Mouse (Mus musculus) ES-E14 (cell line): ENCODE results near the gene Pld4. TPM values are rescaled to one million over a fixed set of nuclear protein-coding genes. Genes with fewer than 3 reads are reported as not detected.
A peak's percentile ranks its signal among the peaks of the same experiment; 100 is the strongest.

Experiments
- DNase-seq: peaks from one replicate; pipeline ENCODE4 v3.0.0-alpha.2; 2013; ENCODE audit warnings: low read depth, low spot score
- H3K27ac ChIP-seq: 2 replicates; pipeline ENCODE4 v1.5.1; 2012; ENCODE audit warnings: low read depth, mild to moderate bottlenecking, low read length, moderate library complexity, mixed read lengths; ENCODE audit not compliant: poor library complexity, insufficient read depth, severe bottlenecking
- H3K36me3 ChIP-seq: 2 replicates; pipeline ENCODE4 v1.6.1; 2012; ENCODE audit warnings: mild to moderate bottlenecking, low read length, moderate library complexity, mixed read lengths; ENCODE audit not compliant: control insufficient read depth, poor library complexity, insufficient read depth, severe bottlenecking
- H3K4me1 ChIP-seq, 2 experiments: fragments of 150-350 bp in 1 of 2; sonication (generic) in 1 of 2; 2 replicates each; pipeline ENCODE4 v1.6.1; 2012; ENCODE audit warnings: low read length in 2 of 2, mild to moderate bottlenecking in 1 of 2, mixed read lengths in 1 of 2; ENCODE audit not compliant: control insufficient read depth in 2 of 2, insufficient read depth in 2 of 2, poor library complexity in 1 of 2
- H3K4me3 ChIP-seq, 2 experiments: fragments of 150-350 bp in 1 of 2; sonication (generic) in 1 of 2; 2 replicates each; pipeline ENCODE4 v1.5.1; 2012; ENCODE audit warnings: low read length in 2 of 2, low read depth in 1 of 2, mild to moderate bottlenecking in 1 of 2, mixed read lengths in 1 of 2; ENCODE audit not compliant: insufficient read depth in 1 of 2, poor library complexity in 1 of 2, severe bottlenecking in 1 of 2
- H3K9ac ChIP-seq: 2 replicates; pipeline ENCODE4 v1.6.1; 2012; ENCODE audit warnings: low read depth, mild to moderate bottlenecking, low read length, mixed read lengths; ENCODE audit not compliant: poor library complexity, insufficient read depth, severe bottlenecking
- H3K9me3 ChIP-seq: fragments of 150-350 bp; sonication (generic); 2 replicates; pipeline ENCODE4 v1.6.1; 2012; ENCODE audit warnings: low read depth, mild to moderate bottlenecking, low read length; ENCODE audit not compliant: control insufficient read depth, insufficient read depth
- CHD2 ChIP-seq: IDR thresholded peaks from 2 replicates; pipeline ENCODE4 v1.6.1; 2014; ENCODE audit warnings: mild to moderate bottlenecking, low read depth, low read length, inconsistent platforms
- HCFC1 ChIP-seq: IDR thresholded peaks from 2 replicates; pipeline ENCODE4 v1.6.1; 2012; ENCODE audit warnings: low read length, inconsistent platforms, borderline replicate concordance; ENCODE audit not compliant: insufficient read depth
- MAFK ChIP-seq: IDR thresholded peaks from 2 replicates; pipeline ENCODE4 v1.6.1; 2014; ENCODE audit warnings: mild to moderate bottlenecking, low read depth, low read length, inconsistent platforms; ENCODE audit not compliant: insufficient read depth
- ZC3H11A ChIP-seq: IDR thresholded peaks from 2 replicates; pipeline ENCODE4 v1.6.1; 2012; ENCODE audit warnings: low read depth, mild to moderate bottlenecking, inconsistent platforms, low read length, borderline replicate concordance
- ZNF384 ChIP-seq: IDR thresholded peaks from 2 replicates; pipeline ENCODE4 v1.6.1; 2012; ENCODE audit warnings: low read depth, low read length, inconsistent platforms
- in situ Hi-C, 2 experiments: fragments of 600-800 bp; cut with MboI; formaldehyde crosslinking; loops; one replicate each; pipeline ENCODE4 v1.15.1; 2025; ENCODE audit warnings: low sequenced_read_pairs in 2 of 2, inconsistent platforms in 1 of 2; ENCODE audit not compliant: unreplicated experiment in 2 of 2
- total RNA-seq: library from RNA; depleted of rRNA; stranded (reverse); fragments of 300-350 nt; gene quantifications from 2 replicates; pipeline ENCODE4 v1.2.3, GENCODE M21; 2012

The Pld4 gene
- total RNA-seq, 1 experiment = 2.4 TPM

GRCm38 (mm10) chr12:112807796-112808195 lies 47.3 kb downstream of the Pld4 start:
- TF ChIP-seq ZC3H11A (no peak), HCFC1 (no peak), MAFK (no peak), ZNF384 (no peak), CHD2 (no peak)
- in situ Hi-C loops = no loop called here
- H3K4me1 ChIP-seq = peaks cover 0 to 8% of the 10 kb centered on the region in 2 experiments; a peak in 2 of 4 replicates
- H3K36me3 ChIP-seq = no peaks in the 10 kb centered on the region
- H3K4me3 ChIP-seq = no peak overlapping the region
- H3K9me3 ChIP-seq = no peaks in the 10 kb centered on the region
- H3K9ac ChIP-seq = no peak overlapping the region
- no peak overlapping the region for H3K27ac ChIP-seq
- DNase-seq = no peak

DNA sequence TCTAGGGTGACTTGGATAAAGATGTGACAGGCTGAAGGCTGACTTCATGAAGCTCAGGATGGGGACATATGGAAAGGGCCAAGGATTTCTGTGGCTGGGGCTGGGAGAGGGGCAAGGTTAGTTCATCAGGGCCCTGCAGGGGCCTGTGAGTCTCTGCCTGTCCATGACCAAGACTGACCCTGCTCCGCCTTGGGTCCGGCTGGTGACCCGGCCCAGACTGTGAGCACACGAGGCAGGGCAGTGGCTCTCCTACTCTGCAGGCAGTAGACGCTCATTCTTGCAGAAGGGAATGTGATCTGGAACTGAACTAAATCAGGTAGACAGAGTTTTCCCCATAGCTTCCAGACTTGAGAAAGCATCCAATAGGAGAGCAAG lies 47.7 kb downstream of the Pld4 start:
- Histone ChIP-seq H3K4me1 (peaks cover 0 to 8% of the 10 kb centered on the region in 2 experiments; a peak in 2 of 4 replicates), H3K9ac (no peak overlapping the region), H3K9me3 (no peaks in the 10 kb centered on the region), H3K4me3 (peak overlapping the region; percentile 59 to 67; a peak in 3 of 4 replicates), H3K36me3 (no peaks in the 10 kb centered on the region), H3K27ac (no peak overlapping the region)
- in situ Hi-C loops = no loop called here
- no peak for TF ChIP-seq MAFK
- TF ChIP-seq CHD2 = no peak
- TF ChIP-seq ZNF384 = no peak
- no peak for TF ChIP-seq HCFC1
- no peak for TF ChIP-seq ZC3H11A
- no peak for DNase-seq

- TF ChIP-seq HCFC1 = peak; percentile 57; the same call in 1 of the 2 replicates
- no peak for TF ChIP-seq ZNF384
- peak; percentile 91 for TF ChIP-seq CHD2
- peak; percentile 81 for DNase-seq
- in situ Hi-C loops = no loop called here
- H3K9me3 ChIP-seq = no peaks in the 10 kb centered on the region
- H3K9ac ChIP-seq = peak within 1 kb of the TSS; percentile 51
- H3K4me3 ChIP-seq = peak within 1 kb of the TSS; percentile 59 to 67
- H3K4me1 ChIP-seq = peaks cover 0 to 8% of the 10 kb centered on the region in 2 experiments; a peak in 2 of 4 replicates
- no peaks in the 10 kb centered on the region for H3K36me3 ChIP-seq
- no peak within 1 kb of the TSS for H3K27ac ChIP-seq
Observed at GRCm38 (mm10) chr12:112808587-112809364, 48.3 kb downstream of the Pld4 start, which contains the start of gene Clba1. Clba1 (plus strand) TSS chr12:112808937.

DNA sequence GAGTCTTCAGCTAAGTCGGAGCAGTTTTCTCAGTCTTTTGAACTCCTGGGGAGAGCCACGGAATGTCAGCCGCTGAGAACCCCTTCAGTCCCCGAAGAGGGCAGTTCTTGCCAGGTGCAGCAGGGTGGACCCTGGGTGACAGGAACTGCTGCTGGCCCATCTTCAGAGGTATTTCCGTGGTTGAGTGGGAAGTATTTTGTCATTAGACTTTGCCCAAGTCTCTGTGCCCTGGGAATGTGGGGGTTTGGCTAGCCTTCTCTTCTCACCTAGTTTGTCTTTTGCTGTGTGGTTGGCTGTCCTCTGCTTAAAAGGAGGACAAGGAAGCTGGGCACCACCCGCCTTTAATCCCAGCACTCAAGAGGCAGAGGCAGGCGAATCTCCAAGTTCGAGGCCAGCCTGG lies 49.2 kb downstream of the Pld4 start:
- Histone ChIP-seq H3K9me3 (no peaks in the 10 kb centered on the region), H3K4me3 (peak overlapping the region; percentile 59 to 67), H3K9ac (peak overlapping the region; percentile 51), H3K27ac (no peak overlapping the region), H3K36me3 (no peaks in the 10 kb centered on the region; the same call in 1 of the 2 replicates), H3K4me1 (peaks cover 0 to 8% of the 10 kb centered on the region in 2 experiments; a peak in 2 of 4 replicates)
- in situ Hi-C loops = no loop called here
- DNase-seq = no peak
- TF ChIP-seq ZNF384 (no peak), CHD2 (no peak), ZC3H11A (no peak), MAFK (no peak), HCFC1 (no peak)
